Mouse (Mus musculus): ENCODE measurements at regions not wholly inside any gene's neighbourhood (a gene's known extent, or its start where the extent isn't known, plus 50 kb on each side); places are given as distances from the start of the nearest gene placed in this dataset.

DNA sequence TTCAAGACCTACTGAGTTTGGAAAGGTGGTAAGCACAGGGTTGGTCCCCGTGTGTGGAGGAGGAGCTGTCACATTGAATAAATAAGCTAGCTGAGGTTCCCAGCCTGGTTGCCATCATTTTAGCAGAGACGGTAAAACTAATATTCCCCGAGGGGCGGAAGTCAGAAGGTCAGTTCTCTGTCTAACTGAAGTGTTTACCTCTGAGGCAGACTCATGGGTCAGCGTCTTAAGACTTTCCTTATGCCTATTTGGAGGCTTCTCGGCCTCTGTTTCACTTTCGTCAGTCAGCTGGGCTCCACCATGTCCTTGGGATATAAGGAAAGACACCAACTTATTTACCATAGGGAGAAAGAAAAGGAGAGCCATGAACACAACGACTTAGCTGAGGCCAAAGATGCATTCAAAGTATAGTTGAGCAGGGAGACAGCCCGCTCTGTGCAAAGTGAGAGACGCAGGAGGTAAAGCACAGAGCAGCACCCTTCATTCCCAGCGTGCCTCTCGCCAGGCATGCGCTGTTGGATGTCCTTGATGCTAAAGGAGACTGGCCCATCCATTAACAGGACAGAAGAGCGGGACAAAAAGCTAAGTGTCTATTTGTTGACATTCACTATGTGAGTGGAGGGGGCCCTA, 116.0 kb downstream of the Olfr267 start:
- TF ChIP-seq CTCF (IDR thresholded peaks at IDR 0.05; ENCODE audit: control insufficient read depth, insufficient read depth, insufficient read length), result no peak
- TF ChIP-seq CEBPB (IDR thresholded peaks at IDR 0.05; ENCODE audit: low read depth), result no peak
- no peak for TF ChIP-seq MAX (IDR thresholded peaks at IDR 0.05)
- no peak for TF ChIP-seq MYOD1 (IDR thresholded peaks at IDR 0.05; ENCODE audit: control insufficient read depth, insufficient read length, low read depth)
- no peak for TF ChIP-seq USF1 (IDR thresholded peaks at IDR 0.05; ENCODE audit: low read depth)
